Mouse (Mus musculus): ENCODE measurements around the gene Mrpl47.
"Not testable (repeated sequence)": the region's sequence is repeated elsewhere in the genome, so short reads cannot be mapped to it uniquely, and the experiment has no call there.

Mrpl47 gene

DNA sequence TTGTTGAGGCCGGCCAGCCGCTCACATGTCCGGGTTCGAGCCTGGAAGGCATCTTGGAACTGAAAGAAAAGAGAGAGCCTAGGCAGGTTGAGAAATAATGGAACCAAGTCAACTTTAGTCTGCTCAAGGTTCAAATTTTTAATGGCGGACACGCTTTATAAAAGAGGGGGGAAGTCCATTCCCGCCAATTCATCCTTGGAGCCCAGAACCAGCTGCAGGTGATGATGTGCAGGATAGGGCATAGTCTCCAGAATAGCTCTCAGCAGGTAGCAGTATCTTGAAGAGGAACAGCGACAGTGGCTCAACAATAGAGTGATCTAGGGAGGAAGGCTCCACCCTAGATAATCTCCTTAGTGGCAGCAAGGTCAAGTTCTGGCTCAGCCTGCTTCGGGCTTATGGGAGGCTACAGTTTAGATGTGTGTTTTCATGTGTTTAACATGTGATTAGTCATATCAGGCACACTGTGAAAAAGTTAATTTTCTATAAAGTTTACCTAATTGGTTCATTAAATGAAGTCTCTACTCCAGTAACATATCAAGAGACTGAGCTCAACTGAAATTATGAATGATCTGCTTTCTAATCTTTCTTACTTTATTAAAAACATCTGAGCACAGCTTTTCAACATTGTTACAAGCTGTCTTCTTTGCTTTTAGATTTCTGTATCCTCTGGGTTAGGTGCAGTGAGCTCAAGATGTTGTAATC is 31.6 kb downstream of the Mrpl47 start, which contains the start of gene Actl6a:
Gene Actl6a (plus strand): TSS at position 652 of the 702 bp plus-strand sequence.
- DNase-seq = not testable (repeated sequence)

- not testable (repeated sequence) for DNase-seq
Observed at GRCm38 (mm10) chr3:32704632-32705031, 32.8 kb downstream of the Mrpl47 start.

- DNase-seq = not testable (repeated sequence)
Observed at GRCm38 (mm10) chr3:32704021-32704420, 33.4 kb downstream of the Mrpl47 start.

GRCm38 (mm10) chr3:32698228-32698863 is 39.1 kb downstream of the Mrpl47 start:
- peak; percentile 58 for DNase-seq

DNA sequence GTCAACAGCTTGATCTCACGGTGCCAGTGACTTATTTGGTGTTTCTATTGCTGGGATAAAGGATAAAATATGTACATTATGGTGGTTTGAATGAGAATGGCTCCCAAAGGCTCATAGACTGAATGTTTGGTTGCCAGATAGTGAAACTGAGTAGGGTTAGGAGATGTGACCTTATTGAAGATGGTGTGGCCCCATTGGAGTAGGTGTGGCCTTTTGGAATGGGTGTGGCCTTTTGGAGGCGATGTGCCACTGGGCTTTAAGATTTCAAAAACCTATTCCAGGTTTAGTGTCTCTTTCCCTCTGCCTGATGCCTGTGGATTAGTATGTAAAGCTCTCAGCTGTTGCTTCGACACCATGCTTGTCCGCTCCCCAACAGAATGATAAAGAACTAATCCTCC is 41.8 kb downstream of the Mrpl47 start:
- no peak for DNase-seq

GRCm38 (mm10) chr3:32694737-32695582 is 42.4 kb downstream of the Mrpl47 start:
- DNase-seq = no peak

GRCm38 (mm10) chr3:32694211-32694610 is 43.2 kb downstream of the Mrpl47 start:
- no peak for DNase-seq

GRCm38 (mm10) chr3:32691841-32692240 is 45.6 kb downstream of the Mrpl47 start:
- no peak for DNase-seq

DNA sequence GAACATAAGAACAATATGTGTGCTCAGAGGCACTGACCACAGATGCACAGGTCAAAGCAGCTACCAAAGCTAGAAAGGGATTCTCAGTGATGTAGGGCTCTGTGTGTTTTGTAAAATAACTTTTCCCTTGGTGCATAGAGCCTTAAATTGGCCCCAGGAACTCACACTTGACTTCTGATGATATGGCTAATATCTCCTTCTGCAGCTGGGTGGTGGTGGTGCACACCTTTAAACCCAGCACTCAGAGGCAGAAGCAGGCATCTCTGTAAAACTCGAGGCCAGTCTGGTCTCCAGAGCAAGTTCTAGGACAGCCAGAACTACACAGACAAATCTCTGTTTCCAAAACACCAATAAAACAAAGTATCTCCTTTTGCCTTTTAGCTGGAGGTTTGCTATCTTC is 46.5 kb downstream of the Mrpl47 start:
- no peak for DNase-seq

GRCm38 (mm10) chr3:32690008-32690407 is 47.4 kb downstream of the Mrpl47 start:
- no peak for DNase-seq

DNA sequence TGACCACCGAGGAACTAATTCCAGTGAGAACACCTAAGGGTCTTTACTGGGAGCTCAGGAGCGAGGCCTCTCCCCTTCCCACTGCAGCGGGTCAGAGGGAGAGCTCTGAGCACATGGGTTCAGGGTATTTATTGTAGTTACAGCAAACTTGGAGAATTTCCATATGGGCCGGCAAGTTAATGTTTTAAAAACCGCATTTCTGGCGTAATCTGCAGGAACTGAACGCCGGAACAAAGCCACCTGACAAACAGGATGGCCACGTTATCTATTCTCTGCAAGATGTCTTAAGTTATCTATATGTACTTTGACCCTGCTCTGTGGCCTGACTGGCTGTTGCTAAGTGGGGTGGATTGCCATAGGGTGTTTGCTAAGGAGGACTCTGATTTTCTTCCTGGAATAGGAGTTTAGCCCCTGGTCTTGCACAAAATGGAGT is 47.8 kb downstream of the Mrpl47 start:
- no peak for DNase-seq

DNA sequence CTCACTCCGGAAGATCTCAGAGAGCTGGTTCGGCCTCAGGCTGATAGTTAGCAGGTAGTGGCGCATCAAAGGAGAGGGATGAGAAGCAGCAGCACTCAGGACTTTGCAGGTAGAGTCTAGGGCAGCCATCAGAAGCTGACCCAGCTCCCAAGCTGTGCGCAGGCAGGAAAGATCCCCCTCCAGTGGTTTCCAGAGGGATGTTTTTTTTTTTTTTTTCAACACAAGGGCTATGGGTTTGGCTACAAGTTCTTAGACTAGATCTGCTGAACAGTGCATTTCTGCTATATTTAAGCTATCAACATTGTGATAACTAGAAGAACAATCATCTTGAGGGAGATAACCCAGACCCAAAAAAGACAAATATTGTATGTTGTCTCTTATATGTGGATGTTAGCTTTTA is 50.2 kb downstream of the Mrpl47 start:
- DNase-seq = no peak

- no peak for DNase-seq
Observed at GRCm38 (mm10) chr3:32686537-32686936, 50.9 kb downstream of the Mrpl47 start.

GRCm38 (mm10) chr3:32684631-32685030 is 52.8 kb downstream of the Mrpl47 start:
- DNase-seq = no peak

DNA sequence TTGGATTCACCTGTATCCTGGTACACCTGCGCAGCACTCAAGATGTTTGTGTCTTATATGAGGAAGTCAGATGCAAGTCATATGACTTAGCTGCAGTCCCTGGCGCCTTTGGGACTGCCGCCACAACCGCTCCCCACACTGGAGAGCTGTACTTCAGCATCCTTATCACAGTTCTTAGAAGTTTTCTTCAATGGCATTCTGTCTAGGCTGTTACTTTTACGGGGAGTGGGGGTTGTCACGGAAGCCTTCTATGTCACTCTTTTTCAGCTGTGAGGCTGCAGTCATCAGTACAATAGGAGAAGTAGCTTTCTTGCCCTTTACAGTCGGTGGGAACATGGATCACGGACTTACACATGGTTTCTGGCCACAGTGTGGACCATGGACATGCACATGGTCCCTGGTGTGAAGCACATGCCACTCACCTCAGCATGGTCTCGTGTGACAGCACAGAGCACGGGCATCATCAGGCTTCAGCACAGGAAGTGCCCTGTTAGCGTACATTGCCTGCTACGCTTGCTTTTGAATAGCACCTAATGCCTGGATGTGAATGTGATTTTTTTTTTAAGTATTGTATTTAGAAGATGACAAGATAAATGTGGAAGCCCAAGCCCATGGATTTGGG is 54.4 kb downstream of the Mrpl47 start:
- no peak for DNase-seq

GRCm38 (mm10) chr3:32676393-32676792 is 61.0 kb downstream of the Mrpl47 start:
- DNase-seq = no peak

All from cerebellum, adult 11 months (tissue).